Mouse (Mus musculus) megakaryocyte, embryonic 14.5 days (primary cell): ENCODE data around the gene Pcdh7.

ENCODE experiments used
- FLI1 ChIP-seq: IDR thresholded peaks from 2 replicates; pipeline ENCODE4 v1.6.1; 2012; ENCODE audit warnings: low read length, inconsistent platforms, mixed read lengths
- GATA1 ChIP-seq: IDR thresholded peaks from 3 replicates; pipeline ENCODE4 v1.6.1; 2012; ENCODE audit warnings: mixed read lengths, low read length, inconsistent platforms, borderline replicate concordance

GRCm38 (mm10) chr5:58039875-58040274 is 322.1 kb downstream of the Pcdh7 start:
- TF ChIP-seq GATA1 (no peak), FLI1 (no peak)
